Mouse (Mus musculus) embryo, embryonic 10.5 days (tissue): ENCODE results near the gene Nr2f2.

Experiments
- DNase-seq: peaks from one replicate; pipeline ENCODE4 v3.0.0-alpha.2; 2015; ENCODE audit warnings: low spot score

Nr2f2 gene

GRCm38 (mm10) chr7:70350781-70351551 lies 15.6 kb downstream of the Nr2f2 start:
- no peak for DNase-seq

- DNase-seq, result no peak
Measured at GRCm38 (mm10) chr7:70349981-70350670, 16.4 kb downstream of the Nr2f2 start.

- no peak for DNase-seq
Measured at GRCm38 (mm10) chr7:70348977-70349615, 17.4 kb downstream of the Nr2f2 start.

GRCm38 (mm10) chr7:70348064-70348976 lies 18.2 kb downstream of the Nr2f2 start:
- DNase-seq, result no peak

- no peak for DNase-seq
Measured at GRCm38 (mm10) chr7:70347618-70347958, 18.9 kb downstream of the Nr2f2 start.

- DNase-seq, result no peak
Measured at GRCm38 (mm10) chr7:70346951-70347617, 19.5 kb downstream of the Nr2f2 start.

- peak; percentile 94 for DNase-seq
Measured at GRCm38 (mm10) chr7:70346010-70346536, 20.5 kb downstream of the Nr2f2 start.

GRCm38 (mm10) chr7:70343426-70343825 lies 23.1 kb downstream of the Nr2f2 start:
- DNase-seq, result peak; percentile 27

GRCm38 (mm10) chr7:70342771-70343170 lies 23.8 kb downstream of the Nr2f2 start:
- peak; percentile 44 for DNase-seq

GRCm38 (mm10) chr7:70342076-70342475 lies 24.5 kb downstream of the Nr2f2 start:
- DNase-seq, result peak; percentile 54

GRCm38 (mm10) chr7:70339998-70340630 lies 26.4 kb downstream of the Nr2f2 start:
- DNase-seq, result peak; percentile 13

GRCm38 (mm10) chr7:70338265-70338640 lies 28.3 kb downstream of the Nr2f2 start:
- no peak for DNase-seq

- DNase-seq, result peak; percentile 77
Measured at GRCm38 (mm10) chr7:70337581-70338264, 28.8 kb downstream of the Nr2f2 start.

GRCm38 (mm10) chr7:70336571-70337240 lies 29.8 kb downstream of the Nr2f2 start:
- peak; percentile 49 for DNase-seq

- no peak for DNase-seq
Measured at GRCm38 (mm10) chr7:70336126-70336525, 30.4 kb downstream of the Nr2f2 start.

- DNase-seq, result no peak
Measured at GRCm38 (mm10) chr7:70335411-70335810, 31.1 kb downstream of the Nr2f2 start.

GRCm38 (mm10) chr7:70334836-70335235 lies 31.7 kb downstream of the Nr2f2 start:
- peak; percentile 89 for DNase-seq

- DNase-seq, result peak; percentile 57
Measured at GRCm38 (mm10) chr7:70333851-70334250, 32.7 kb downstream of the Nr2f2 start.

- no peak for DNase-seq
Measured at GRCm38 (mm10) chr7:70332926-70333664, 33.4 kb downstream of the Nr2f2 start.
